Mouse (Mus musculus): ENCODE measurements at regions not wholly inside any gene's neighbourhood (a gene's known extent, or its start where the extent isn't known, plus 50 kb on each side); places are given as distances from the start of the nearest gene placed in this dataset.

- TF ChIP-seq CTCF (IDR thresholded peaks at IDR 0.05; ENCODE audit: control insufficient read depth, insufficient read depth, insufficient read length) (no peak), MYOG (IDR thresholded peaks at IDR 0.05; ENCODE audit: control insufficient read depth, extremely low read depth, insufficient read length) (no peak), USF1 (IDR thresholded peaks at IDR 0.05; ENCODE audit: low read depth) (no peak), MAX (IDR thresholded peaks at IDR 0.05) (no peak), CEBPB (IDR thresholded peaks at IDR 0.05; ENCODE audit: low read depth) (no peak)
These were observed 75.4 kb upstream of the Asns start for GRCm38 (mm10) chr6:7768421-7768820.
